Mouse (Mus musculus) MEL (cell line): ENCODE data around the gene Gm20388.

ENCODE experiments used
- MAFK ChIP-seq: IDR thresholded peaks from 2 replicates; pipeline ENCODE4 v1.6.1; 2011; ENCODE audit warnings: low read depth, mild to moderate bottlenecking, low read length, improper control_type of control experiment, borderline replicate concordance
- MAX ChIP-seq: IDR thresholded peaks from 2 replicates; pipeline ENCODE4 v1.6.1; 2011; ENCODE audit warnings: low read length, improper control_type of control experiment
- MEF2A ChIP-seq: IDR thresholded peaks from 2 replicates; pipeline ENCODE4 v1.6.1; 2014; ENCODE audit warnings: low read depth, mild to moderate bottlenecking, inconsistent platforms, low read length, improper control_type of control experiment; ENCODE audit not compliant: poor library complexity, insufficient replicate concordance, severe bottlenecking; ENCODE audit errors: extremely low read depth
- POLR2A ChIP-seq, 2 experiments: IDR thresholded peaks; 2 replicates each; pipeline ENCODE4 v1.6.1; 2011 to 2012; ENCODE audit warnings: low read length in 2 of 2, mild to moderate bottlenecking in 2 of 2, control low read depth in 1 of 2, improper control_type of control experiment in 1 of 2, low read depth in 1 of 2, moderate library complexity in 1 of 2; ENCODE audit not compliant: control insufficient read depth in 1 of 2, insufficient read depth in 1 of 2, poor library complexity in 1 of 2
- USF1 ChIP-seq: IDR thresholded peaks from 2 replicates; pipeline ENCODE4 v1.6.1; 2014; ENCODE audit warnings: low read depth, mild to moderate bottlenecking, inconsistent platforms, low read length, improper control_type of control experiment, moderate library complexity
- ZNF384 ChIP-seq: IDR thresholded peaks from 2 replicates; pipeline ENCODE4 v1.6.1; 2012; ENCODE audit warnings: low read depth, mild to moderate bottlenecking, inconsistent platforms, low read length, improper control_type of control experiment

DNA sequence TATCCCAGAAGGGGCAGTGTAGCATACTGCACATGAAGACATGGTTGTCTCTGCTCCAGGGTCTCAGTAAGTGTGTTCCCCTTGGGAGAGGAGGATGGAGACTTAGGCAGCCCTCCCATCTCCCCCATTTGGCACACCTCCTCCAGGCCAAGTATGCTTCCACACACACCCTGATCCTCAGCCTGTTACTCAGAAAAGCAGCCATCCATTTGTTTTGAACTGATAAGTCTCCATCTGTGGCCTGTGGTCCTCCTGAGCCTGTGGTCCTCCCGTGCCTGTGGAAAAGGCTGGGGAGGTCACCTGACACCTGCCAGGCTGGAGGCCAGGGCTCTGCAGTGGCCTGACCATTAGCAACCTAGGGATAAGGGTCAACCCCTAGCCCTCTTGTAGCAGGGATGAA lies 515.5 kb downstream of the Gm20388 start:
- no peak for TF ChIP-seq MEF2A
- no peak for TF ChIP-seq MAX
- no peak for TF ChIP-seq POLR2A (IDR thresholded peaks at IDR 0.05; ENCODE audit: control insufficient read depth in 1 of 2, insufficient read depth in 1 of 2, low read depth in 1 of 2, low read length in 2 of 2, poor library complexity in 1 of 2)
- peak; percentile 42; the same call in 1 of the 2 replicates for TF ChIP-seq USF1
- no peak for TF ChIP-seq MAFK
- TF ChIP-seq ZNF384: no peak
